Mouse (Mus musculus) intestine, embryonic 15.5 days (tissue): Measurements from ENCODE around the gene C2cd4d. TPM values are rescaled to one million over a fixed set of nuclear protein-coding genes. Genes with fewer than 3 reads are reported as not detected.

Source experiments
- ATAC-seq: fragments of 200-750 bp; cut with Nextera tagmentation; 2 replicates; pipeline ENCODE4 v1.8.0; 2017; ENCODE audit warnings: moderate TSS enrichment, moderate library complexity
- H3K27ac ChIP-seq: fragments of 300-500 bp; sonication (generic); 2 replicates; pipeline ENCODE4 v1.5.1; 2015; ENCODE audit warnings: mild to moderate bottlenecking, inconsistent platforms
- H3K27me3 ChIP-seq: fragments of 300-500 bp; sonication (generic); replicated peaks from 2 replicates; pipeline ENCODE4 v1.6.1; 2015; ENCODE audit warnings: inconsistent platforms
- H3K36me3 ChIP-seq: fragments of 300-500 bp; sonication (generic); 2 replicates; pipeline ENCODE4 v1.6.1; 2015; ENCODE audit warnings: inconsistent platforms
- H3K4me1 ChIP-seq: fragments of 300-500 bp; sonication (generic); replicated peaks from 2 replicates; pipeline ENCODE4 v1.6.1; 2015; ENCODE audit warnings: inconsistent platforms
- H3K4me2 ChIP-seq: fragments of 300-500 bp; sonication (generic); replicated peaks from 2 replicates; pipeline ENCODE4 v1.6.1; 2015; ENCODE audit warnings: mild to moderate bottlenecking, inconsistent platforms
- H3K4me3 ChIP-seq: fragments of 300-500 bp; sonication (generic); replicated peaks from 2 replicates; pipeline ENCODE4 v1.5.1; 2015; ENCODE audit warnings: inconsistent platforms
- H3K9ac ChIP-seq: fragments of 300-500 bp; sonication (generic); 2 replicates; pipeline ENCODE4 v1.6.1; 2015; ENCODE audit warnings: inconsistent platforms
- H3K9me3 ChIP-seq: fragments of 300-500 bp; sonication (generic); 2 replicates; pipeline ENCODE4 v1.6.1; 2016; ENCODE audit warnings: inconsistent platforms
- WGBS: fragments of 180-500 bp; shearing (Covaris S2); methylation state at CpG from one replicate; pipeline ENCODE4 v1.1.7; 2015; 5-methylcytosine and 5-hydroxymethylcytosine counted together
- polyA plus RNA-seq: library from polyadenylated mRNA; unstranded; fragments of >200 nt; fragmentation: Nextera tagmentation; extraction: Ambion mirVana; gene quantifications from 2 replicates; pipeline ENCODE4 v1.2.1, GENCODE M21; 2015

C2cd4d gene
- polyA plus RNA-seq, 1 experiment from 2014 or later: 0.59 TPM

- no peaks in the 10 kb centered on the region for H3K9me3 ChIP-seq
- no peak overlapping the region for H3K4me3 ChIP-seq
- no peaks in the 10 kb centered on the region for H3K36me3 ChIP-seq
- H3K4me2 ChIP-seq: no peak overlapping the region
- ATAC-seq: no peak
- H3K27me3 ChIP-seq: peaks cover 37% of the 10 kb centered on the region
- no peak overlapping the region for H3K9ac ChIP-seq
- H3K27ac ChIP-seq: no peak overlapping the region
- 0 out of 2 replicates have a peak, but pooled peaks cover 2% of the 10 kb centered on the region for H3K4me1 ChIP-seq
- WGBS: 76% methylated on average over 4 of the region's 4 CpGs
Observed at GRCm38 (mm10) chr3:94396851-94397250, 34.6 kb downstream of the C2cd4d start.

- ATAC-seq: no peak
- peak within 1 kb of the TSS; percentile 17 for H3K4me3 ChIP-seq
- H3K27ac ChIP-seq: no peak within 1 kb of the TSS
- H3K9ac ChIP-seq: no peak within 1 kb of the TSS
- H3K4me1 ChIP-seq: 0 out of 2 replicates have a peak, but pooled peaks cover 2% of the 10 kb centered on the region
- peak within 1 kb of the TSS; percentile 62 for H3K4me2 ChIP-seq
- H3K27me3 ChIP-seq: peaks cover 44% of the 10 kb centered on the region
- no peaks in the 10 kb centered on the region for H3K9me3 ChIP-seq
- WGBS: 69% methylated on average over 6 of the region's 6 CpGs
- no peaks in the 10 kb centered on the region for H3K36me3 ChIP-seq
Observed at GRCm38 (mm10) chr3:94398217-94398616, 36.0 kb downstream of the C2cd4d start, which contains the start of gene Lingo4. Gene Lingo4 (plus strand): TSS chr3:94398517.

- 3% methylated on average over 20 of the region's 20 CpGs for WGBS
- Histone ChIP-seq H3K36me3 (no peaks in the 10 kb centered on the region), H3K4me3 (peak overlapping the region; percentile 17), H3K27me3 (peaks cover 45% of the 10 kb centered on the region), H3K27ac (no peak overlapping the region), H3K9me3 (no peaks in the 10 kb centered on the region), H3K9ac (no peak overlapping the region), H3K4me2 (peak overlapping the region; percentile 62), H3K4me1 (0 out of 2 replicates have a peak, but pooled peaks cover 2% of the 10 kb centered on the region)
- ATAC-seq: no peak
Observed at GRCm38 (mm10) chr3:94398943-94399481, 36.8 kb downstream of the C2cd4d start.

- no peak for ATAC-seq
- Histone ChIP-seq H3K27ac (no peak overlapping the region), H3K4me3 (no peak overlapping the region), H3K4me2 (no peak overlapping the region), H3K27me3 (peaks cover 45% of the 10 kb centered on the region), H3K9ac (no peak overlapping the region), H3K4me1 (0 out of 2 replicates have a peak, but pooled peaks cover 2% of the 10 kb centered on the region), H3K9me3 (no peaks in the 10 kb centered on the region), H3K36me3 (no peaks in the 10 kb centered on the region)
- 46% methylated on average over 5 of the region's 5 CpGs for WGBS
Observed at GRCm38 (mm10) chr3:94399663-94400310, 37.5 kb downstream of the C2cd4d start.

- no peaks in the 10 kb centered on the region for H3K36me3 ChIP-seq
- ATAC-seq: no peak
- H3K9ac ChIP-seq: no peak overlapping the region
- H3K4me2 ChIP-seq: no peak overlapping the region
- H3K27ac ChIP-seq: no peak overlapping the region
- WGBS: 66% methylated on average over 8 of the region's 8 CpGs
- 0 out of 2 replicates have a peak, but pooled peaks cover 2% of the 10 kb centered on the region for H3K4me1 ChIP-seq
- peaks cover 38% of the 10 kb centered on the region for H3K27me3 ChIP-seq
- no peaks in the 10 kb centered on the region for H3K9me3 ChIP-seq
- H3K4me3 ChIP-seq: no peak overlapping the region
Observed at GRCm38 (mm10) chr3:94402451-94402850, 40.2 kb downstream of the C2cd4d start.

- H3K9ac ChIP-seq: no peak overlapping the region
- no peak overlapping the region for H3K4me2 ChIP-seq
- H3K4me1 ChIP-seq: no peaks in the 10 kb centered on the region
- H3K27ac ChIP-seq: no peak overlapping the region
- H3K4me3 ChIP-seq: no peak overlapping the region
- H3K27me3 ChIP-seq: peaks cover 27% of the 10 kb centered on the region
- no peaks in the 10 kb centered on the region for H3K9me3 ChIP-seq
- no peaks in the 10 kb centered on the region for H3K36me3 ChIP-seq
- ATAC-seq: no peak
- 26% methylated on average over 7 of the region's 7 CpGs for WGBS
Observed at GRCm38 (mm10) chr3:94404366-94405054, 42.3 kb downstream of the C2cd4d start.

- Histone ChIP-seq H3K4me2 (no peak overlapping the region), H3K27me3 (peaks cover 19% of the 10 kb centered on the region), H3K9ac (no peak overlapping the region), H3K9me3 (no peaks in the 10 kb centered on the region), H3K4me1 (no peaks in the 10 kb centered on the region), H3K4me3 (no peak overlapping the region), H3K36me3 (no peaks in the 10 kb centered on the region), H3K27ac (no peak overlapping the region)
- ATAC-seq: no peak
- 63% methylated on average over 4 of the region's 4 CpGs for WGBS
Observed at GRCm38 (mm10) chr3:94405561-94405960, 43.3 kb downstream of the C2cd4d start.

GRCm38 (mm10) chr3:94412530-94412929 lies 50.3 kb downstream of the C2cd4d start:
- ATAC-seq: peak; percentile 63
- no peak overlapping the region for H3K27ac ChIP-seq
- peaks cover 7% of the 10 kb centered on the region for H3K4me1 ChIP-seq
- H3K4me3 ChIP-seq: peak overlapping the region; percentile 47
- H3K4me2 ChIP-seq: peak overlapping the region; percentile 94
- no peaks in the 10 kb centered on the region for H3K9me3 ChIP-seq
- WGBS: 7% methylated on average over 25 of the region's 25 CpGs
- no peaks in the 10 kb centered on the region for H3K36me3 ChIP-seq
- no peaks in the 10 kb centered on the region for H3K27me3 ChIP-seq
- H3K9ac ChIP-seq: peak overlapping the region; percentile 38

- Histone ChIP-seq H3K4me2 (peak within 1 kb of the TSS; percentile 94), H3K9me3 (no peaks in the 10 kb centered on the region), H3K4me3 (peak within 1 kb of the TSS; percentile 47), H3K4me1 (peaks cover 7% of the 10 kb centered on the region), H3K27ac (no peak within 1 kb of the TSS), H3K9ac (peak within 1 kb of the TSS; percentile 38), H3K27me3 (no peaks in the 10 kb centered on the region), H3K36me3 (no peaks in the 10 kb centered on the region)
- ATAC-seq: peak; percentile 100
- 7% methylated on average over 52 of the region's 52 CpGs for WGBS
Observed at GRCm38 (mm10) chr3:94413031-94413679, 50.9 kb downstream of the C2cd4d start, which contains the start of gene Tdrkh. Gene Tdrkh (plus strand): TSS chr3:94413273.

Other genes starting within 250 kb of the C2cd4d start
- gene Gm10696, start 184.2 kb upstream of the C2cd4d start, polyA plus RNA-seq: not detected in 2 replicates
- gene Gm5286, start 165.7 kb upstream of the C2cd4d start, polyA plus RNA-seq: not detected in 2 replicates
- gene Gm4778, start 98.4 kb upstream of the C2cd4d start, polyA plus RNA-seq: not detected in 2 replicates
- 15.6 and 18.7 TPM in 2 replicates for gene Them4, start 52.3 kb upstream of the C2cd4d start, polyA plus RNA-seq
- gene Them5, start 20.3 kb upstream of the C2cd4d start, polyA plus RNA-seq: not detected in 2 replicates
- gene Rorc, start 10.4 kb downstream of the C2cd4d start, polyA plus RNA-seq: 6.8 and 7.9 TPM in 2 replicates
- 0.41 and 0.58 TPM in 2 replicates for gene Lingo4, start 36.1 kb downstream of the C2cd4d start, polyA plus RNA-seq
- gene Tdrkh, start 50.8 kb downstream of the C2cd4d start, polyA plus RNA-seq: 11.5 and 11.9 TPM in 2 replicates
- 69.3 TPM in 2 replicates for gene Mrpl9, start 80.9 kb downstream of the C2cd4d start, polyA plus RNA-seq
- gene Oaz3, start 81.5 kb downstream of the C2cd4d start, polyA plus RNA-seq: 0.36 and 0.48 TPM in 2 replicates
- gene Celf3, start 115.9 kb downstream of the C2cd4d start, polyA plus RNA-seq: 26.0 and 28.1 TPM in 2 replicates
- 5.5 and 5.6 TPM in 2 replicates for gene Riiad1, start 117.9 kb downstream of the C2cd4d start, polyA plus RNA-seq
- 35.5 and 36.2 TPM in 2 replicates for gene Snx27, start 220.3 kb downstream of the C2cd4d start, polyA plus RNA-seq